Mouse (Mus musculus) forebrain, embryonic 10.5 days (tissue): ENCODE measurements around the gene Slc9a3r1. TPM values are rescaled to one million over a fixed set of nuclear protein-coding genes. Genes with fewer than 3 reads are reported as not detected.

Experiments used
- DNase-seq: peaks from one replicate; pipeline ENCODE4 v3.0.0-alpha.2; 2017; ENCODE audit warnings: low spot score; ENCODE audit errors: extremely low spot score
- H3K27ac ChIP-seq: fragments of 300-500 bp; sonication (generic); 2 replicates; pipeline ENCODE4 v1.5.1; 2016; ENCODE audit warnings: mild to moderate bottlenecking
- H3K27me3 ChIP-seq: fragments of 300-500 bp; sonication (generic); 2 replicates; pipeline ENCODE4 v1.6.1; 2016; ENCODE audit warnings: mild to moderate bottlenecking; ENCODE audit not compliant: poor library complexity, severe bottlenecking
- H3K36me3 ChIP-seq: fragments of 300-500 bp; sonication (generic); replicated peaks from 2 replicates; pipeline ENCODE4 v1.6.1; 2016; ENCODE audit warnings: mild to moderate bottlenecking, moderate library complexity
- H3K4me1 ChIP-seq: fragments of 300-500 bp; sonication (generic); 2 replicates; pipeline ENCODE4 v1.6.1; 2016
- H3K4me3 ChIP-seq: fragments of 300-500 bp; sonication (generic); 2 replicates; pipeline ENCODE4 v1.5.1; 2016; ENCODE audit warnings: mild to moderate bottlenecking, moderate library complexity
- H3K9me3 ChIP-seq: fragments of 300-500 bp; sonication (generic); 2 replicates; pipeline ENCODE4 v1.6.1; 2016; ENCODE audit warnings: mild to moderate bottlenecking, moderate library complexity
- WGBS: fragments of 180-500 bp; shearing (Covaris S2); methylation state at CpG from one replicate; pipeline ENCODE4 v1.1.7; 2016; 5-methylcytosine and 5-hydroxymethylcytosine counted together
- polyA plus RNA-seq: library from polyadenylated mRNA; unstranded; fragments of >200 nt; fragmentation: Nextera tagmentation; extraction: Ambion mirVana; gene quantifications from 2 replicates; pipeline ENCODE4 v1.2.1, GENCODE M21; 2016

The Slc9a3r1 gene
- polyA plus RNA-seq, 1 experiment from 2014 or later = 38.1 TPM

- Histone ChIP-seq H3K9me3 (no peaks in the 10 kb centered on the region), H3K36me3 (no peaks in the 10 kb centered on the region), H3K27me3 (peaks cover 48% of the 10 kb centered on the region), H3K4me1 (peaks cover 51% of the 10 kb centered on the region), H3K27ac (no peak overlapping the region), H3K4me3 (no peak overlapping the region)
- 82% methylated on average over 8 of the region's 8 CpGs for WGBS
- no peak for DNase-seq
Measured at GRCm38 (mm10) chr11:115167631-115168249, 4.6 kb downstream of the Slc9a3r1 start.

GRCm38 (mm10) chr11:115169430-115169829 is 6.3 kb downstream of the Slc9a3r1 start:
- no peaks in the 10 kb centered on the region for H3K9me3 ChIP-seq
- H3K27me3 ChIP-seq = peaks cover 59% of the 10 kb centered on the region
- H3K4me1 ChIP-seq = peaks cover 54% of the 10 kb centered on the region
- no peak overlapping the region for H3K4me3 ChIP-seq
- no peak overlapping the region for H3K27ac ChIP-seq
- no peak for DNase-seq
- 92% methylated on average over 4 of the region's 4 CpGs for WGBS
- no peaks in the 10 kb centered on the region for H3K36me3 ChIP-seq

- Histone ChIP-seq H3K9me3 (no peaks in the 10 kb centered on the region), H3K27me3 (peaks cover 59% of the 10 kb centered on the region), H3K4me1 (peaks cover 54% of the 10 kb centered on the region), H3K36me3 (no peaks in the 10 kb centered on the region), H3K27ac (no peak overlapping the region), H3K4me3 (no peak overlapping the region)
- no peak for DNase-seq
- 42% methylated on average over 8 of the region's 8 CpGs for WGBS
Measured at GRCm38 (mm10) chr11:115171125-115171524, 8.0 kb downstream of the Slc9a3r1 start.

GRCm38 (mm10) chr11:115172825-115173287 is 9.7 kb downstream of the Slc9a3r1 start:
- DNase-seq = no peak
- Histone ChIP-seq H3K9me3 (no peaks in the 10 kb centered on the region), H3K27me3 (peaks cover 68% of the 10 kb centered on the region), H3K4me3 (peak overlapping the region; percentile 12; the same call in 1 of the 2 replicates), H3K36me3 (no peaks in the 10 kb centered on the region), H3K4me1 (peaks cover 70% of the 10 kb centered on the region), H3K27ac (peak overlapping the region; percentile 49; the same call in 1 of the 2 replicates)
- WGBS = 18% methylated on average over 4 of the region's 4 CpGs

GRCm38 (mm10) chr11:115173549-115174339 is 10.6 kb downstream of the Slc9a3r1 start:
- Histone ChIP-seq H3K9me3 (no peaks in the 10 kb centered on the region), H3K4me1 (peaks cover 77% of the 10 kb centered on the region), H3K27me3 (peaks cover 68% of the 10 kb centered on the region), H3K36me3 (no peaks in the 10 kb centered on the region), H3K4me3 (peak overlapping the region; percentile 5; the same call in 1 of the 2 replicates), H3K27ac (peak overlapping the region; percentile 62; the same call in 1 of the 2 replicates)
- DNase-seq = peak; percentile 34
- 10% methylated on average over 16 of the region's 16 CpGs for WGBS

- Histone ChIP-seq H3K4me3 (peak overlapping the region; percentile 5; the same call in 1 of the 2 replicates), H3K36me3 (peaks cover 24% of the 10 kb centered on the region), H3K27ac (peak overlapping the region; percentile 77), H3K4me1 (peaks cover 78% of the 10 kb centered on the region), H3K9me3 (no peaks in the 10 kb centered on the region), H3K27me3 (peaks cover 61% of the 10 kb centered on the region)
- 62% methylated on average over 24 of the region's 24 CpGs for WGBS
- DNase-seq = no peak
Measured at GRCm38 (mm10) chr11:115176399-115177190, 13.5 kb downstream of the Slc9a3r1 start.

GRCm38 (mm10) chr11:115177559-115178195 is 14.5 kb downstream of the Slc9a3r1 start:
- 27% methylated on average over 10 of the region's 10 CpGs for WGBS
- Histone ChIP-seq H3K27ac (peak overlapping the region; percentile 77), H3K4me3 (peak overlapping the region; percentile 5), H3K27me3 (peaks cover 51% of the 10 kb centered on the region), H3K4me1 (peaks cover 67% of the 10 kb centered on the region), H3K36me3 (peaks cover 26% of the 10 kb centered on the region), H3K9me3 (no peaks in the 10 kb centered on the region)
- no peak for DNase-seq

GRCm38 (mm10) chr11:115178766-115179165 is 15.6 kb downstream of the Slc9a3r1 start:
- peak overlapping the region; percentile 36; the same call in 1 of the 2 replicates for H3K27ac ChIP-seq
- 80% methylated on average over 2 of the region's 2 CpGs for WGBS
- peaks cover 49% of the 10 kb centered on the region for H3K27me3 ChIP-seq
- no peak for DNase-seq
- H3K9me3 ChIP-seq = no peaks in the 10 kb centered on the region
- H3K4me3 ChIP-seq = no peak overlapping the region
- peaks cover 26% of the 10 kb centered on the region for H3K36me3 ChIP-seq
- peaks cover 56% of the 10 kb centered on the region for H3K4me1 ChIP-seq

GRCm38 (mm10) chr11:115179191-115179590 is 16.1 kb downstream of the Slc9a3r1 start:
- H3K4me1 ChIP-seq = peaks cover 52% of the 10 kb centered on the region
- H3K36me3 ChIP-seq = peaks cover 26% of the 10 kb centered on the region
- no peaks in the 10 kb centered on the region for H3K9me3 ChIP-seq
- H3K4me3 ChIP-seq = no peak overlapping the region
- no peak for DNase-seq
- peaks cover 45% of the 10 kb centered on the region for H3K27me3 ChIP-seq
- 68% methylated on average over 6 of the region's 6 CpGs for WGBS
- H3K27ac ChIP-seq = peak overlapping the region; percentile 36; the same call in 1 of the 2 replicates

GRCm38 (mm10) chr11:115179881-115180280 is 16.7 kb downstream of the Slc9a3r1 start:
- DNase-seq = no peak
- no peaks in the 10 kb centered on the region for H3K9me3 ChIP-seq
- peaks cover 45% of the 10 kb centered on the region for H3K4me1 ChIP-seq
- WGBS = 90% methylated on average over 6 of the region's 6 CpGs
- H3K4me3 ChIP-seq = no peak overlapping the region
- H3K27me3 ChIP-seq = peaks cover 38% of the 10 kb centered on the region
- H3K27ac ChIP-seq = no peak overlapping the region
- H3K36me3 ChIP-seq = peaks cover 26% of the 10 kb centered on the region

- Histone ChIP-seq H3K9me3 (no peaks in the 10 kb centered on the region), H3K27ac (no peak overlapping the region), H3K36me3 (peaks cover 26% of the 10 kb centered on the region), H3K4me1 (peaks cover 35% of the 10 kb centered on the region), H3K4me3 (no peak overlapping the region), H3K27me3 (peaks cover 16% of the 10 kb centered on the region)
- DNase-seq = peak; percentile 83
- WGBS = 25% methylated on average over 12 of the region's 12 CpGs
Measured at GRCm38 (mm10) chr11:115181913-115182638, 18.9 kb downstream of the Slc9a3r1 start.
